Mouse (Mus musculus) hindbrain, embryonic 11.5 days (tissue): Measurements from ENCODE around the gene Amhr2. TPM values are rescaled to one million over a fixed set of nuclear protein-coding genes. Genes with fewer than 3 reads are reported as not detected.

Source experiments
- ATAC-seq: fragments of 200-750 bp; cut with Nextera tagmentation; 2 replicates; pipeline ENCODE4 v1.8.0; 2017; ENCODE audit warnings: mild to moderate bottlenecking, moderate TSS enrichment, moderate library complexity; ENCODE audit not compliant: low FRiP score
- DNase-seq: peaks from one replicate; pipeline ENCODE4 v3.0.0-alpha.2; 2015; ENCODE audit warnings: low spot score
- H3K27ac ChIP-seq: fragments of 300-500 bp; sonication (generic); 2 replicates; pipeline ENCODE4 v1.5.1; 2014; ENCODE audit warnings: mild to moderate bottlenecking, low read depth, low read length
- H3K27me3 ChIP-seq: fragments of 300-500 bp; sonication (generic); 2 replicates; pipeline ENCODE4 v1.6.1; 2014; ENCODE audit warnings: mild to moderate bottlenecking, low read length, moderate library complexity, mixed read lengths; ENCODE audit not compliant: control insufficient read depth, insufficient read depth
- H3K36me3 ChIP-seq: fragments of 300-500 bp; sonication (generic); 2 replicates; pipeline ENCODE4 v1.6.1; 2014; ENCODE audit warnings: mild to moderate bottlenecking, low read length, moderate library complexity, mixed read lengths; ENCODE audit not compliant: control insufficient read depth, insufficient read depth
- H3K4me1 ChIP-seq: fragments of 300-500 bp; sonication (generic); replicated peaks from 2 replicates; pipeline ENCODE4 v1.6.1; 2014; ENCODE audit warnings: low read length, mixed read lengths; ENCODE audit not compliant: control insufficient read depth, insufficient read depth
- H3K4me2 ChIP-seq: fragments of 300-500 bp; sonication (generic); replicated peaks from 2 replicates; pipeline ENCODE4 v1.6.1; 2014; ENCODE audit warnings: mild to moderate bottlenecking, low read depth, low read length
- H3K4me3 ChIP-seq: fragments of 300-500 bp; sonication (generic); 2 replicates; pipeline ENCODE4 v1.5.1; 2014; ENCODE audit warnings: low read depth, low read length
- H3K9ac ChIP-seq: fragments of 300-500 bp; sonication (generic); 2 replicates; pipeline ENCODE4 v1.6.1; 2014; ENCODE audit warnings: low read depth, low read length
- H3K9me3 ChIP-seq: fragments of 300-500 bp; sonication (generic); 2 replicates; pipeline ENCODE4 v1.6.1; 2016; ENCODE audit warnings: low read length; ENCODE audit not compliant: control insufficient read depth
- WGBS: fragments of 180-500 bp; shearing (Covaris S2); extraction: QIAGEN DNeasy Blood & Tissue Kit; methylation state at CpG from one replicate; pipeline ENCODE4 v1.1.7; 2014; 5-methylcytosine and 5-hydroxymethylcytosine counted together
- polyA plus RNA-seq: library from polyadenylated mRNA; unstranded; fragments of >200 nt; fragmentation: Nextera tagmentation; extraction: Ambion mirVana; gene quantifications from 2 replicates; pipeline ENCODE4 v1.2.1, GENCODE M21; 2014

The Amhr2 gene
- polyA plus RNA-seq, 1 experiment from 2014 or later = 0.46 TPM

DNA sequence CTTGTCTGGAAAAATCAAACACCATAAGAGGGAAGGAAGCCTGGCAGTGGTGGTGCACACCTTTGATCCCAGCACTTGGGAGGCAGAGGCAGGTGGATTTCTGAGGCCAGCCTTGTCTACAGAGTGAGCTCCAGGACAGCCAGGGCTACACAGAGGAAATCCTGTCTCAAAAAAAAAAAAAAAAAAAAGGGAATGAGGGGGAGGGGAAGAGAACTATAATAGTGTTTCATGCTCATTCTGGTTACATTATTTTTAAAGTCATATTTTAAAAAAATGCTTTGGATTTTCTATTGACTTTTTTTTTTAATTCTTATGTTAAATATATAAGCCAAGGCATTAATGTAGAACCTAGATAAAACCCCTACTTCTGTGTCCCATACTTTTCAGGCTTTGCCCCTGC is 31.5 kb upstream of the Amhr2 start:
- DNase-seq = no peak
- Histone ChIP-seq H3K4me2 (no peak overlapping the region), H3K36me3 (peaks cover 23% of the 10 kb centered on the region), H3K4me1 (no peaks in the 10 kb centered on the region), H3K27me3 (no peaks in the 10 kb centered on the region), H3K9ac (no peak overlapping the region), H3K9me3 (no peaks in the 10 kb centered on the region), H3K27ac (no peak overlapping the region), H3K4me3 (no peak overlapping the region)
- ATAC-seq = no peak

DNA sequence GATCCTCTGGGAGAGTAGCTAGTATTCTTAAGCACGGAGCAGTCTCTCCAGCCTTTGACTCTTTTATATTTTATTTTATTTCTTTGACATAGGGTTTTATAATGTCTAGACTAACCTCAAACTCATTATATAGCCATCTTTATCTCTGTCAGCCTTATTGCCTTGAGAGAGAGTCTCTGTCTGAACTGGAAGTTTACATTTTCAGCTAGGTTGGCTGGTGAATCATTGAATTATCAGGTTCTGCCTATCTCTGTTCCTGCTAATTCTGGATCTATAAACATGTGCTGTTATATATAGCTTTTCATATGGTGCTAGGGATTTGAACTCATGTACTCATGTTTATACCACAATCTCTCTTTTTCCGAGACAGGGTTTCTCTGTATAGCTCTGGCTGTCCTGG is 27.6 kb upstream of the Amhr2 start:
- DNase-seq (no peak), ATAC-seq (no peak)
- Histone ChIP-seq H3K4me1 (no peaks in the 10 kb centered on the region), H3K9ac (no peak overlapping the region), H3K9me3 (no peaks in the 10 kb centered on the region), H3K36me3 (0 out of 2 replicates have a peak, but pooled peaks cover 2% of the 10 kb centered on the region), H3K4me3 (no peak overlapping the region), H3K27me3 (no peaks in the 10 kb centered on the region), H3K27ac (no peak overlapping the region), H3K4me2 (no peak overlapping the region)
- 91% methylated on average over 2 of the region's 2 CpGs for WGBS

DNA sequence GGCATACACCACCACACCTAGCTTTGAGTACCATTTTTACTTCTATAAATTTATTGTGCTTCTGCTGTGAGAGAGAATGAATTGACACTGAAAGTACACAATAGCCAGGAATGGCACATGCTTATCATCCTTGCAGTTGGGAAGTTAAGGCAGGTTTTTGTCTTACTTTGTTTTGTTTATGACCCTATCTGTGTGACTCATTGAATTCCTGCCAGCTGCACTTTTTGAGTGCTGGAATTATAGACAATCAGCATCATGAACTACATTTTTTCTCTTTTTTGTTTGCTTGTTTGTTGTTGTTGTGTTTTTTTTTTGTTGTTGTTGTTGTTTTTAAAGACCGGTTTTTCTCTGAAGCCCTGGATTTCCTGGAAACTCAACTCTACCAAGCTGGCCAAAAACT is 24.2 kb upstream of the Amhr2 start:
- Histone ChIP-seq H3K36me3 (no peaks in the 10 kb centered on the region), H3K4me2 (no peak overlapping the region), H3K27ac (no peak overlapping the region), H3K4me1 (no peaks in the 10 kb centered on the region), H3K9ac (no peak overlapping the region), H3K9me3 (no peaks in the 10 kb centered on the region), H3K4me3 (no peak overlapping the region), H3K27me3 (no peaks in the 10 kb centered on the region)
- ATAC-seq (no peak), DNase-seq (no peak)
- WGBS = 72% methylated on average over 1 of the region's 1 CpGs

GRCm38 (mm10) chr15:102421437-102421836 is 23.7 kb upstream of the Amhr2 start:
- peak; percentile 69 for DNase-seq
- Histone ChIP-seq H3K9ac (no peak overlapping the region), H3K4me1 (no peaks in the 10 kb centered on the region), H3K4me2 (no peak overlapping the region), H3K27ac (no peak overlapping the region), H3K27me3 (no peaks in the 10 kb centered on the region), H3K4me3 (no peak overlapping the region), H3K9me3 (no peaks in the 10 kb centered on the region), H3K36me3 (no peaks in the 10 kb centered on the region)
- no peak for ATAC-seq
- 64% methylated on average over 3 of the region's 3 CpGs for WGBS

- Histone ChIP-seq H3K4me1 (no peaks in the 10 kb centered on the region), H3K27ac (no peak overlapping the region), H3K4me2 (no peak overlapping the region), H3K36me3 (peaks cover 5% of the 10 kb centered on the region), H3K9ac (no peak overlapping the region), H3K9me3 (no peaks in the 10 kb centered on the region), H3K27me3 (no peaks in the 10 kb centered on the region), H3K4me3 (no peak overlapping the region)
- DNase-seq (no peak), ATAC-seq (no peak)
- 97% methylated on average over 2 of the region's 2 CpGs for WGBS
These were observed 21.4 kb upstream of the Amhr2 start for GRCm38 (mm10) chr15:102423602-102424240.

GRCm38 (mm10) chr15:102424657-102425056 is 20.5 kb upstream of the Amhr2 start:
- H3K36me3 ChIP-seq = peaks cover 5% of the 10 kb centered on the region
- 97% methylated on average over 2 of the region's 2 CpGs for WGBS

DNA sequence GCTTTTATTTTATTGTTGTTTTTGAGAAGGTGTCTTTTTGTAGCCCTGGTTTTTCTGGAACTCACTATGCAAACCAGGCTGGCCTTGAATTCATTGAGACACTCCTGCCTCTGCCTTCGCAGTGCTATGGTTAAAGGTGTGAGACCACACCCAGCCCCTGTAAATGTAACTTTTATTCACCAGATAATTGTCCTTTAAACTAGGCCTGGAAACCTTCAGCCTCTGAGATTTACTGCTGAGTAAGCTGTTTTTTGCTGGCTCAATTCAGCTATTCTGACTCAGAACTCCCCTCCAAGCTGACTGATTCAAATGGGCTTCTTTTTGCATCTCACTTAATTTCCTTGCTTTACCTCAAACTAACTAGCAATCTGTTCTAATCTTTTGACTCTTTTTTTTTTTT is 18.2 kb upstream of the Amhr2 start:
- no peak overlapping the region for H3K27ac ChIP-seq
- H3K9ac ChIP-seq = no peak overlapping the region
- H3K9me3 ChIP-seq = no peaks in the 10 kb centered on the region
- peaks cover 13% of the 10 kb centered on the region for H3K36me3 ChIP-seq
- no peaks in the 10 kb centered on the region for H3K4me1 ChIP-seq
- no peak overlapping the region for H3K4me2 ChIP-seq
- DNase-seq (no peak), ATAC-seq (no peak)
- H3K27me3 ChIP-seq = no peaks in the 10 kb centered on the region
- WGBS = 96% methylated on average over 1 of the region's 1 CpGs
- H3K4me3 ChIP-seq = no peak overlapping the region

More at GRCm38 (mm10) chr15:102424657-102425056, 20.5 kb upstream of the Amhr2 start:
- DNase-seq (no peak), ATAC-seq (no peak)
- Histone ChIP-seq H3K9me3 (no peaks in the 10 kb centered on the region), H3K4me3 (no peak overlapping the region), H3K27ac (no peak overlapping the region), H3K9ac (no peak overlapping the region), H3K27me3 (no peaks in the 10 kb centered on the region), H3K4me2 (no peak overlapping the region), H3K4me1 (no peaks in the 10 kb centered on the region)

- Histone ChIP-seq H3K27me3 (no peaks in the 10 kb centered on the region), H3K9me3 (no peaks in the 10 kb centered on the region), H3K4me3 (no peak overlapping the region), H3K9ac (no peak overlapping the region), H3K36me3 (peaks cover 11% of the 10 kb centered on the region), H3K4me2 (no peak overlapping the region), H3K27ac (no peak overlapping the region), H3K4me1 (no peaks in the 10 kb centered on the region)
- ATAC-seq (no peak), DNase-seq (no peak)
- WGBS = 93% methylated on average over 1 of the region's 1 CpGs
These were observed 13.1 kb upstream of the Amhr2 start for GRCm38 (mm10) chr15:102432046-102432445.

DNA sequence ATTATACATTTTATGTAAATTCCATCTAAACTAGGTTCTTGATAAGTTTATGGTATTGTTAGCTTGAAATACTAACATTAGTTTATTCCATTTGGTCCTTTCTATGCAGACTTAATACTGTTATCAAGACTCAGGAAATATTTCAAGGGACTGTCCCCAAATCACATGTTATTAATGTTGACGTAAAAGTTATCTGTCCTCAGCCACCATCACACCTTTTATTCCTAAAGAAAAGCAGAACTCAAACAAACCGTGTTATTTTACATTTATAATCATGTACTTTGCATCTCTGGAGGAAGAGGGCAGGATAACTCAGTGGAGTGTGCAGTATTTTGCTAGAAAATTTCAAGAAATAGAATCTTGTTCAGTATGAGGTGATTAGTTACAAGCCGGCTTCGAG is 12.0 kb upstream of the Amhr2 start:
- Histone ChIP-seq H3K9me3 (no peaks in the 10 kb centered on the region), H3K36me3 (peaks cover 11% of the 10 kb centered on the region; the same call in 1 of the 2 replicates), H3K9ac (no peak overlapping the region), H3K27ac (no peak overlapping the region), H3K4me1 (no peaks in the 10 kb centered on the region), H3K27me3 (no peaks in the 10 kb centered on the region), H3K4me3 (no peak overlapping the region), H3K4me2 (no peak overlapping the region)
- ATAC-seq (no peak), DNase-seq (no peak)
- 96% methylated on average over 4 of the region's 4 CpGs for WGBS
